ENCODE assay signal across 7 mouse cellular contexts in the genomic region with DNA sequence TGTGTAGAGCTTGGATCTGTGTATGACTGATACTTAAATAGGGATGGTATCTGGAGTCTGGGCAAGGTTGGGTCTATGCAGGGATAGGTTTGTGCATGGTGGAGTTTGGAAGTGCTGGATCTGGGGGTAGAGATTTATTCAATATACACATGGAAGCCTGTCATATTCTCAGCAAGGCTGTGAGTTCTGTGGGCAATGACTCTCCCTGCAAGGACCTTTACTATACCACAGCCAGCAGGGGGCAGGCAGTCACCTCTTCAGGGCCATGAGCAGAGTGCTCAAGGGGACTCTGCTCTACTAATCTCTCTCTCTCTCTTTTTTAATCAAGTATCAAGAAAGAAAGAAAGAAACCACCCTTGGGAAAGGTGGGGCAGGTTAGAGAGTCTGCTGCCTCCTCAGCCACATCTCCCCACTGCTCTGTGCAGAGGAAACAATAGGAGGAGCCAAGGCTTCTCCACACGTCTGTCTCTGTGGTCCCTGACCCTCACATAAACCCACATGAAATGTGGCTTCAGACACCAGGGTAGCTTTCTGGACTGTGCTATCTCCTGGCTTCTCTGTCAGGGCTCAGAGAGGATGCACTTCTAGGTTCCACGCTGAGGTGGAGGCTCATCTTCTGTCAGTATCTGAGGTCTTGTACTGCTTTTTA. TPM values are rescaled to one million over a fixed set of nuclear protein-coding genes. Genes with fewer than 3 reads are reported as not detected.
DNase-seq lines count a peak whose midpoint lies in the region; ATAC-seq lines count a peak whose summit lies in the region.

No protein-coding gene starts in this region.

- H3K4me3 ChIP-seq in hindbrain, embryonic 12.5 days = no peak overlapping the region

- no peaks in the 10 kb centered on the region for H3K9me3 ChIP-seq in hindbrain, embryonic 12.5 days (replicated peaks)

- H3K4me2 ChIP-seq in hindbrain, embryonic 12.5 days (replicated peaks) = no peak overlapping the region

- no peak overlapping the region for H3K27ac ChIP-seq in hindbrain, embryonic 12.5 days

- peak; percentile 69; the same call in 1 of the 2 replicates for ATAC-seq in hindbrain, embryonic 12.5 days (ENCODE audit: low FRiP score)

- no peaks in the 10 kb centered on the region for H3K36me3 ChIP-seq in hindbrain, embryonic 12.5 days

- 25% methylated on average over 2 of the region's 2 CpGs for WGBS in hindbrain, embryonic 12.5 days

- DNase-seq in MEL-GATA-1-ER (ENCODE audit: extremely low read depth, low read depth) = peak; percentile 25
- DNase-seq in adrenal gland, postnatal 4 days (ENCODE audit: low spot score in 2 of 2) = peak; percentile 28 to 58
- DNase-seq in fibroblast of lung, adult 2 months (ENCODE audit: low read depth) = peak; percentile 29
- peak; percentile 28 to 64 for DNase-seq in layer of hippocampus, postnatal 14 days (ENCODE audit: low spot score in 2 of 2)
- peak; percentile 24 for DNase-seq in lung, postnatal 25 days (ENCODE audit: low spot score)
- DNase-seq in right cerebral cortex, postnatal 10 days (ENCODE audit: low spot score in 2 of 2) = peak; percentile 57 to 81

- no peaks in the 10 kb centered on the region for H3K27me3 ChIP-seq in hindbrain, embryonic 12.5 days

- H3K9ac ChIP-seq in hindbrain, embryonic 12.5 days = no peak overlapping the region

- H3K4me1 ChIP-seq in hindbrain, embryonic 12.5 days = no peaks in the 10 kb centered on the region

RNA-seq across cellular contexts. Expression of a gene that starts 24.4 kb away (rescaled TPM):
- total RNA-seq in adrenal gland, postnatal 4 days (2021) = 1 to 10 TPM in 1 of 2 experiments, under 1 TPM in 1; 0.42 to 3.2 TPM
- polyA plus RNA-seq in hindbrain, embryonic 12.5 days (2016; fragmentation: Nextera tagmentation; extraction: Ambion mirVana) = not detected in 2 replicates
- 1 to 10 TPM in 1 of 2 experiments, under 1 TPM in 1; 0.93 to 1.6 TPM for total RNA-seq in layer of hippocampus, postnatal 14 days (2021)

RNA-seq across cellular contexts. Expression of a gene that starts 34.7 kb away (rescaled TPM):
- 10 to 100 TPM in 1 of 2 experiments, 1 to 10 TPM in 1; 8.9 to 10.7 TPM for total RNA-seq in adrenal gland, postnatal 4 days (2021)
- 14.0 and 16.0 TPM in 2 replicates for polyA plus RNA-seq in hindbrain, embryonic 12.5 days (2016; fragmentation: Nextera tagmentation; extraction: Ambion mirVana)
- 1 to 10 TPM; 1.7 to 2.2 TPM for total RNA-seq in layer of hippocampus, postnatal 14 days (2021)
